18 mouse cellular contexts compared by ENCODE assay signal in the genomic region with DNA sequence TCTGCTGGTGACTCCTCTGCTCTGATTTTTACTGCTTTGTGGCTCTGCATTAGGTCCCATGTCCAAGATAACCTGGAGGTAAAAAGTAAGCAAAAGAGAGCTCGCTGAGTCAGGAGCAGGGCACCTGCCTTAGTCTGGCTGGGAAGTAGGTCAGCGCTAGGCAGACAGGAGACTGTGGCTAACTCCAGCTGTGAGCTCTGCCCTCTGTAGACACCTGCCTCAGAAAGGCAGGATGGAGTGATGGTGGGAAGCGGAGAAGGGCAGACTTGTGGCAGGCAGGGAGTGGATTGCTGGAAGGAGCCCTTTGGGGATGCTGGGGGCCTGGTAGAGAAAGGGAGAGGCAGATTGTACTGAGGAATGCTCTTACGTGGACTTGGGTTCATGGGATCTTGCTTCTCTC. TPM values are rescaled to one million over a fixed set of nuclear protein-coding genes. Genes with fewer than 3 reads are reported as not detected.
DNase-seq lines count a peak whose midpoint lies in the region; ATAC-seq and TF ChIP-seq lines count a peak whose summit lies in the region.
"Had no signal": no experiment of that assay in that cellular context is flagged by ENCODE, and none has a peak within 500 bp of the region (broad histone marks: within the 10 kb centered on the region; RNA-seq: fewer than 3 reads in every experiment).

No protein-coding gene starts in this region.

- peak overlapping the region; percentile 73 for H3K27ac ChIP-seq in gastrocnemius, adult 2 months
- H3K27ac ChIP-seq in kidney, embryonic 14.5 days (ENCODE audit: low read depth, low read length): no peak overlapping the region
- H3K27ac ChIP-seq in stomach, postnatal 0 days (replicated peaks): no peak overlapping the region
- no peak overlapping the region for H3K27ac ChIP-seq in forebrain, embryonic 15.5 days (replicated peaks)
- H3K27ac ChIP-seq: embryonic facial prominence, embryonic 13.5 days; forebrain, embryonic 13.5 days; heart, adult 2 months; lung, embryonic 15.5 days had no signal

- no peaks in the 10 kb centered on the region for H3K36me3 ChIP-seq in kidney, embryonic 14.5 days (ENCODE audit: control insufficient read depth, insufficient read depth, low read length)
- no peaks in the 10 kb centered on the region for H3K36me3 ChIP-seq in stomach, postnatal 0 days (ENCODE audit: control insufficient read depth, insufficient read depth, low read length)
- no peaks in the 10 kb centered on the region for H3K36me3 ChIP-seq in forebrain, embryonic 15.5 days
- H3K36me3 ChIP-seq: embryonic facial prominence, embryonic 13.5 days; lung, embryonic 15.5 days had no signal

- no peak overlapping the region for H3K9ac ChIP-seq in kidney, embryonic 14.5 days (ENCODE audit: low read depth, low read length)
- H3K9ac ChIP-seq in stomach, postnatal 0 days (ENCODE audit: low read length): 0 out of 2 replicates have a peak overlapping the region, but pooled peaks have one; percentile 31
- H3K9ac ChIP-seq in forebrain, embryonic 15.5 days (replicated peaks): no peak overlapping the region
- H3K9ac ChIP-seq: embryonic facial prominence, embryonic 13.5 days; forebrain, embryonic 13.5 days; lung, embryonic 15.5 days had no signal

- no peak for ATAC-seq in kidney, embryonic 14.5 days (ENCODE audit: low FRiP score, low TSS enrichment)
- no peak for ATAC-seq in stomach, postnatal 0 days (ENCODE audit: low FRiP score, low TSS enrichment)
- ATAC-seq in forebrain, embryonic 15.5 days (replicated peaks): no peak
- ATAC-seq: activated CD4-positive, CD25-positive, alpha-beta regulatory T cell, adult 4 months; forebrain, embryonic 13.5 days had no signal

- H3K4me1 ChIP-seq in kidney, embryonic 14.5 days (ENCODE audit: control insufficient read depth, insufficient read depth, low read length): peaks cover 11% of the 10 kb centered on the region; the same call in 1 of the 2 replicates
- H3K4me1 ChIP-seq in stomach, postnatal 0 days (replicated peaks; ENCODE audit: control insufficient read depth, insufficient read depth): peaks cover 2% of the 10 kb centered on the region; the same call in 1 of the 2 replicates
- no peaks in the 10 kb centered on the region for H3K4me1 ChIP-seq in forebrain, embryonic 15.5 days

- peak; percentile 56 for DNase-seq in gastrocnemius, adult 2 months
- no peak for DNase-seq in gastrocnemius, postnatal 4 days (ENCODE audit: low spot score in 2 of 2)
- peak; percentile 45 to 77 for DNase-seq in kidney, postnatal 25 days
- no peak for DNase-seq in stomach, postnatal 0 days (ENCODE audit: low spot score)
- DNase-seq in adrenal gland, adult 2 months: no peak
- DNase-seq: heart, adult 2 months; heart, postnatal 4 days; layer of hippocampus, postnatal 36 days; left cerebral cortex, postnatal 4 days; midbrain, embryonic 14.5 days; spleen, adult 18-20 months had no signal

- H3K27me3 ChIP-seq in kidney, embryonic 14.5 days (ENCODE audit: control insufficient read depth, insufficient read depth, low read length): no peaks in the 10 kb centered on the region
- no peaks in the 10 kb centered on the region for H3K27me3 ChIP-seq in stomach, postnatal 0 days (ENCODE audit: control insufficient read depth, insufficient read depth, low read length)
- no peaks in the 10 kb centered on the region for H3K27me3 ChIP-seq in forebrain, embryonic 15.5 days
- H3K27me3 ChIP-seq: embryonic facial prominence, embryonic 13.5 days; forebrain, embryonic 13.5 days; lung, embryonic 15.5 days had no signal

- intact Hi-C loops in gastrocnemius, adult 2 months (cut with DNase I): no loop called here

- TF ChIP-seq CTCF in gastrocnemius, adult 2 months (IDR thresholded peaks at IDR 0.05): no peak
- no peak for TF ChIP-seq CTCF in stomach, postnatal 0 days (IDR thresholded peaks at IDR 0.05; ENCODE audit: low read depth)

- TF ChIP-seq EP300 in stomach, postnatal 0 days (optimal IDR thresholded peaks at IDR 0.05): no peak

- H3K4me3 ChIP-seq in gastrocnemius, adult 2 months: no peak overlapping the region
- H3K4me3 ChIP-seq in kidney, embryonic 14.5 days (ENCODE audit: low read length): no peak overlapping the region
- no peak overlapping the region for H3K4me3 ChIP-seq in stomach, postnatal 0 days (ENCODE audit: low read depth, low read length)
- H3K4me3 ChIP-seq in forebrain, embryonic 15.5 days: no peak overlapping the region
- H3K4me3 ChIP-seq: embryonic facial prominence, embryonic 13.5 days; forebrain, embryonic 13.5 days; heart, adult 2 months; lung, embryonic 15.5 days had no signal

- WGBS in kidney, embryonic 14.5 days: 88% methylated on average over 4 of the region's 4 CpGs
- 80% methylated on average over 4 of the region's 4 CpGs for WGBS in stomach, postnatal 0 days
- 86% methylated on average over 4 of the region's 4 CpGs for WGBS in forebrain, embryonic 15.5 days

- H3K4me2 ChIP-seq in kidney, embryonic 14.5 days (replicated peaks; ENCODE audit: low read depth, low read length): no peak overlapping the region
- no peak overlapping the region for H3K4me2 ChIP-seq in stomach, postnatal 0 days (replicated peaks; ENCODE audit: low read depth)
- H3K4me2 ChIP-seq in forebrain, embryonic 15.5 days (replicated peaks): no peak overlapping the region
- H3K4me2 ChIP-seq: embryonic facial prominence, embryonic 13.5 days; forebrain, embryonic 13.5 days; liver, embryonic 11.5 days; lung, embryonic 15.5 days had no signal

- H3K9me3 ChIP-seq in kidney, embryonic 14.5 days (ENCODE audit: control insufficient read depth, low read length): no peaks in the 10 kb centered on the region
- no peaks in the 10 kb centered on the region for H3K9me3 ChIP-seq in stomach, postnatal 0 days (ENCODE audit: control insufficient read depth, low read length)
- H3K9me3 ChIP-seq in forebrain, embryonic 15.5 days: no peaks in the 10 kb centered on the region
- H3K9me3 ChIP-seq: embryonic facial prominence, embryonic 13.5 days; forebrain, embryonic 13.5 days; lung, embryonic 15.5 days had no signal

RNA-seq across cellular contexts. Expression of a gene that starts 35.4 kb away (rescaled TPM):
- total RNA-seq in gastrocnemius, adult 2 months (2021): 10 to 100 TPM; 17.7 to 18.0 TPM
- 10 to 100 TPM; 46.7 to 52.2 TPM for total RNA-seq in gastrocnemius, postnatal 4 days (2021)
- polyA plus RNA-seq in kidney, embryonic 14.5 days (2014; fragmentation: Nextera tagmentation; extraction: Ambion mirVana): 36.9 and 49.2 TPM in 2 replicates
- 49.8 and 51.3 TPM in 2 replicates for polyA plus RNA-seq in stomach, postnatal 0 days (2015; fragmentation: Nextera tagmentation; extraction: Ambion mirVana)
- 10.7 and 11.2 TPM in 2 replicates for polyA plus RNA-seq in forebrain, embryonic 15.5 days (2015; fragmentation: Nextera tagmentation; extraction: Ambion mirVana)
- 10 to 100 TPM; 35.1 to 94.8 TPM for total RNA-seq in adrenal gland, adult 2 months (2021)
- 15.0 and 32.3 TPM in 2 replicates for polyA plus RNA-seq in adrenal gland, adult 2 months (2012; rRNA removed)

Comparison
In these comparisons a context has a peak if more than half of its experiments do, and no peak if none do; other contexts are left out.
1. DNase-seq: peak in gastrocnemius, adult 2 months (single experiment) and kidney, postnatal 25 days (2 of 2); none in gastrocnemius, postnatal 4 days (0 of 2), stomach, postnatal 0 days (single experiment) and adrenal gland, adult 2 months (single experiment).